Mouse (Mus musculus): Measurements from ENCODE around the gene Dnmt1. TPM values are rescaled to one million over a fixed set of nuclear protein-coding genes. Genes with fewer than 3 reads are reported as not detected.

Dnmt1 gene
- polyA plus RNA-seq, 1 experiment from 2014 or later: 67.7 TPM

GRCm38 (mm10) chr9:20972141-20972992, 12.7 kb upstream of the Dnmt1 start:
- no peak overlapping the region for H3K27ac ChIP-seq (ENCODE audit: low read length)
- H3K36me3 ChIP-seq (ENCODE audit: control insufficient read depth, insufficient read depth, low read length): no peaks in the 10 kb centered on the region
- 32% methylated on average over 28 of the region's 28 CpGs for WGBS
- peak overlapping the region; percentile 31 for H3K4me2 ChIP-seq (ENCODE audit: low read length)
- H3K4me1 ChIP-seq (ENCODE audit: control insufficient read depth, insufficient read depth, low read length): peaks cover 11% of the 10 kb centered on the region; the same call in 1 of the 2 replicates
- H3K9ac ChIP-seq (ENCODE audit: low read depth, low read length): 0 out of 2 replicates have a peak overlapping the region, but pooled peaks have one; percentile 27
- no peak overlapping the region for H3K4me3 ChIP-seq (ENCODE audit: low read depth, low read length)
- peak; percentile 40; the same call in 1 of the 2 replicates for ATAC-seq
- no peaks in the 10 kb centered on the region for H3K27me3 ChIP-seq (ENCODE audit: control insufficient read depth, insufficient read depth, low read depth, low read length)
- no peaks in the 10 kb centered on the region for H3K9me3 ChIP-seq (replicated peaks; ENCODE audit: control insufficient read depth, low read length, poor library complexity, severe bottlenecking)

DNA sequence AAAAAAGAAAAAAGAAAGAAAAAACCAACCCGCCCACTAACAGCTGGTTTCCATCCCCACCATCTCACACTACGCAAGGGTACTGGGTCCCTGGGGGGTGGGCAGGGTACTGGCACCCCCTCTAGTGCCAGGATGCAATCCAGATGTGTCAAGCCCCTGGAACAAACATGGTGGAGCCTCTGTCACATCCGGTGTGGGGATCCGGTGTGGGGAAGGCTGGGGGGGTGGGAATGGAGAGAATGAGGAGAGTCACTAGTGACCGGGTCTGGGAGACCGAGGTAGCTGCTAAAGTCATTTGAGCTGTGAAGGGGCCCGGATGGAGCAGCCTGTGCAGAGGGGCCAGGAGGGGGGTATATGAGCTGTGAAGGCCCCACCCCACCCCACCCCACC, 12.1 kb upstream of the Dnmt1 start:
- Histone ChIP-seq H3K27me3 (ENCODE audit: control insufficient read depth, insufficient read depth, low read depth, low read length) (no peaks in the 10 kb centered on the region), H3K36me3 (ENCODE audit: control insufficient read depth, insufficient read depth, low read length) (no peaks in the 10 kb centered on the region), H3K4me3 (ENCODE audit: low read depth, low read length) (no peak overlapping the region), H3K9ac (ENCODE audit: low read depth, low read length) (no peak overlapping the region), H3K27ac (ENCODE audit: low read length) (no peak overlapping the region), H3K9me3 (replicated peaks; ENCODE audit: control insufficient read depth, low read length, poor library complexity, severe bottlenecking) (no peaks in the 10 kb centered on the region), H3K4me2 (ENCODE audit: low read length) (no peak overlapping the region), H3K4me1 (ENCODE audit: control insufficient read depth, insufficient read depth, low read length) (peaks cover 11% of the 10 kb centered on the region; the same call in 1 of the 2 replicates)
- ATAC-seq: no peak
- 83% methylated on average over 7 of the region's 7 CpGs for WGBS

GRCm38 (mm10) chr9:20966747-20967146, 7.1 kb upstream of the Dnmt1 start:
- no peak overlapping the region for H3K27ac ChIP-seq (ENCODE audit: low read length)
- no peak for ATAC-seq
- WGBS: 77% methylated on average over 5 of the region's 5 CpGs

GRCm38 (mm10) chr9:20966008-20966407, 6.3 kb upstream of the Dnmt1 start:
- H3K9ac ChIP-seq (ENCODE audit: low read depth, low read length): no peak overlapping the region
- H3K4me2 ChIP-seq (ENCODE audit: low read length): no peak overlapping the region
- 77% methylated on average over 3 of the region's 3 CpGs for WGBS
- no peak overlapping the region for H3K4me3 ChIP-seq (ENCODE audit: low read depth, low read length)
- H3K36me3 ChIP-seq (ENCODE audit: control insufficient read depth, insufficient read depth, low read length): no peaks in the 10 kb centered on the region
- no peak overlapping the region for H3K27ac ChIP-seq (ENCODE audit: low read length)
- no peaks in the 10 kb centered on the region for H3K9me3 ChIP-seq (replicated peaks; ENCODE audit: control insufficient read depth, low read length, poor library complexity, severe bottlenecking)
- H3K27me3 ChIP-seq (ENCODE audit: control insufficient read depth, insufficient read depth, low read depth, low read length): no peaks in the 10 kb centered on the region
- ATAC-seq: no peak
- H3K4me1 ChIP-seq (ENCODE audit: control insufficient read depth, insufficient read depth, low read length): no peaks in the 10 kb centered on the region

More at GRCm38 (mm10) chr9:20966747-20967146, 7.1 kb upstream of the Dnmt1 start:
- Histone ChIP-seq H3K4me2 (ENCODE audit: low read length) (no peak overlapping the region), H3K36me3 (ENCODE audit: control insufficient read depth, insufficient read depth, low read length) (no peaks in the 10 kb centered on the region), H3K9me3 (replicated peaks; ENCODE audit: control insufficient read depth, low read length, poor library complexity, severe bottlenecking) (no peaks in the 10 kb centered on the region), H3K27me3 (ENCODE audit: control insufficient read depth, insufficient read depth, low read depth, low read length) (no peaks in the 10 kb centered on the region), H3K4me3 (ENCODE audit: low read depth, low read length) (no peak overlapping the region), H3K9ac (ENCODE audit: low read depth, low read length) (no peak overlapping the region), H3K4me1 (ENCODE audit: control insufficient read depth, insufficient read depth, low read length) (no peaks in the 10 kb centered on the region)

DNA sequence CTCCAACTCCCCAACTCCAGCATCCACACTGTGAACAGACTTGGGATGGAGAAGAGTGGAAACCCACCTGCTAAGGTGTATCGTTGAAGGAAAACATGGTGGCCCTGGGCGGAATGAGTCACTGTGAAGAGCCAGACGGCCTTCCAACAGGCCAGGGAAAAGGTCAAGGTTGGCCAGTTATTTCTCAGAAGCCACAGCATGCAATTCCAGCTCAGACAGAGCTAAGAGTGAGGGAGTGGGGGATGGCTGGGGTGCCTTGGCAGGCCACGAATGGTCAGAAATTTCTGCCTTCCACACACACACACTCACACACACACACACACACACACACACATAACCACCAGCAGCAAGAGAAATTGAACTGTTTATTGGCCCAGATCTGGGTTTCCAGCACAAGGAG, 5.9 kb upstream of the Dnmt1 start:
- no peak for ATAC-seq
- Histone ChIP-seq H3K4me2 (ENCODE audit: low read length) (no peak overlapping the region), H3K27me3 (ENCODE audit: control insufficient read depth, insufficient read depth, low read depth, low read length) (no peaks in the 10 kb centered on the region; the same call in 1 of the 2 replicates), H3K9ac (ENCODE audit: low read depth, low read length) (no peak overlapping the region), H3K36me3 (ENCODE audit: control insufficient read depth, insufficient read depth, low read length) (no peaks in the 10 kb centered on the region), H3K4me1 (ENCODE audit: control insufficient read depth, insufficient read depth, low read length) (no peaks in the 10 kb centered on the region), H3K4me3 (ENCODE audit: low read depth, low read length) (no peak overlapping the region), H3K27ac (ENCODE audit: low read length) (no peak overlapping the region), H3K9me3 (replicated peaks; ENCODE audit: control insufficient read depth, low read length, poor library complexity, severe bottlenecking) (no peaks in the 10 kb centered on the region)
- 92% methylated on average over 4 of the region's 4 CpGs for WGBS

DNA sequence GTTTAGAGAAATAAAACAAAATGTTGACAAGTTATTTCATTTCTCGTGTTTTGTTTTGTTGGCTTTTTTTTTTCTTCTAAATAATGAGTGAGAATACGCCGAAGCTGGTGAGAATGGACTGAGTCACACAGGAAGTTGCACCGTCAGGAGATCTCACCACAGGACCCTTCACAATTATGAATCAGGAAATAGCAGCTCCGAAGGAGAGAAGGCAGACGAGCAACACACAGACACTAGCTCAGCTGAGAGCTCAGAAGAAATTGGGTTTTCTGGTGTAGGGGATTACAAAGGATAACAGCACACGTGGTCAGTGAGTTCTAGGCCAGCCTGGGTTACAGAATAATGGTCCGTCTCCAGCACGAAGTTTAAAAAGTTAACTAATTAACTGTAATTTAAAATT, 1.9 kb upstream of the Dnmt1 start:
- H3K4me3 ChIP-seq (ENCODE audit: low read depth, low read length): no peak overlapping the region
- ATAC-seq: no peak
- no peaks in the 10 kb centered on the region for H3K9me3 ChIP-seq (replicated peaks; ENCODE audit: control insufficient read depth, low read length, poor library complexity, severe bottlenecking)
- H3K4me1 ChIP-seq (ENCODE audit: control insufficient read depth, insufficient read depth, low read length): no peaks in the 10 kb centered on the region
- H3K27me3 ChIP-seq (ENCODE audit: control insufficient read depth, insufficient read depth, low read depth, low read length): no peaks in the 10 kb centered on the region; the same call in 1 of the 2 replicates
- H3K4me2 ChIP-seq (ENCODE audit: low read length): no peak overlapping the region
- no peak overlapping the region for H3K9ac ChIP-seq (ENCODE audit: low read depth, low read length)
- WGBS: 71% methylated on average over 9 of the region's 9 CpGs
- no peaks in the 10 kb centered on the region for H3K36me3 ChIP-seq (ENCODE audit: control insufficient read depth, insufficient read depth, low read length)
- no peak overlapping the region for H3K27ac ChIP-seq (ENCODE audit: low read length)

DNA sequence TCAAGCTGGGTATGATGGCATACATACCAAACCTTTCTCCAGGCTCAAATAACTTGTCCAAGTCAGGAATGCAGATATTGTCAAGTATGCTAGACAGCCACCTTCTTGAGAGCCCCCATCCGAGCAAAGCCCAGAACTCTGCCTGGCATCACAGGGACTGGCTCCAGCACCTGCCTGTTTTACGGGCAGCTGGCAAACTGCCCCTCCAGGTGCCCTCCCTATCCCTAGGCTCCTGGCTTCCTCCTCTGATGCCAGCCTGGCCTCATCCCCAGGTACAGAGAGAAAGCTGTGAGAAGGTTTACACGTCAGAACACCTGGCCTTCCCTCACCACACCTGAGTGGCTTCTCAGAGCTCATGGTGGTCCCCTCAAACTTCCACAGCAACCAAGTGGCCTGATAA, 2.7 kb downstream of the Dnmt1 start:
- no peak overlapping the region for H3K4me2 ChIP-seq (ENCODE audit: low read length)
- no peaks in the 10 kb centered on the region for H3K4me1 ChIP-seq (ENCODE audit: control insufficient read depth, insufficient read depth, low read length)
- WGBS: 78% methylated on average over 3 of the region's 3 CpGs
- H3K9ac ChIP-seq (ENCODE audit: low read depth, low read length): no peak overlapping the region
- no peaks in the 10 kb centered on the region for H3K9me3 ChIP-seq (replicated peaks; ENCODE audit: control insufficient read depth, low read length, poor library complexity, severe bottlenecking)
- no peaks in the 10 kb centered on the region; the same call in 1 of the 2 replicates for H3K27me3 ChIP-seq (ENCODE audit: control insufficient read depth, insufficient read depth, low read depth, low read length)
- H3K27ac ChIP-seq (ENCODE audit: low read length): no peak overlapping the region
- no peak for ATAC-seq
- no peaks in the 10 kb centered on the region for H3K36me3 ChIP-seq (ENCODE audit: control insufficient read depth, insufficient read depth, low read length)
- H3K4me3 ChIP-seq (ENCODE audit: low read depth, low read length): no peak overlapping the region

- Histone ChIP-seq H3K4me3 (ENCODE audit: low read depth, low read length) (peak overlapping the region; percentile 86), H3K4me2 (ENCODE audit: low read length) (peak overlapping the region; percentile 93), H3K4me1 (ENCODE audit: control insufficient read depth, insufficient read depth, low read length) (peaks cover 15% of the 10 kb centered on the region), H3K36me3 (ENCODE audit: control insufficient read depth, insufficient read depth, low read length) (no peaks in the 10 kb centered on the region), H3K9me3 (replicated peaks; ENCODE audit: control insufficient read depth, low read length, poor library complexity, severe bottlenecking) (no peaks in the 10 kb centered on the region), H3K9ac (ENCODE audit: low read depth, low read length) (peak overlapping the region; percentile 84), H3K27me3 (ENCODE audit: control insufficient read depth, insufficient read depth, low read depth, low read length) (no peaks in the 10 kb centered on the region), H3K27ac (ENCODE audit: low read length) (peak overlapping the region; percentile 87)
- under 1% methylated on average over 48 of the region's 51 CpGs for WGBS
- peak; percentile 97 for ATAC-seq
Observed at GRCm38 (mm10) chr9:20952520-20953227, 7.0 kb downstream of the Dnmt1 start.

Data from midbrain, embryonic 16.5 days (tissue).